ENCODE assay signal across 8 mouse cellular contexts in the genomic region with DNA sequence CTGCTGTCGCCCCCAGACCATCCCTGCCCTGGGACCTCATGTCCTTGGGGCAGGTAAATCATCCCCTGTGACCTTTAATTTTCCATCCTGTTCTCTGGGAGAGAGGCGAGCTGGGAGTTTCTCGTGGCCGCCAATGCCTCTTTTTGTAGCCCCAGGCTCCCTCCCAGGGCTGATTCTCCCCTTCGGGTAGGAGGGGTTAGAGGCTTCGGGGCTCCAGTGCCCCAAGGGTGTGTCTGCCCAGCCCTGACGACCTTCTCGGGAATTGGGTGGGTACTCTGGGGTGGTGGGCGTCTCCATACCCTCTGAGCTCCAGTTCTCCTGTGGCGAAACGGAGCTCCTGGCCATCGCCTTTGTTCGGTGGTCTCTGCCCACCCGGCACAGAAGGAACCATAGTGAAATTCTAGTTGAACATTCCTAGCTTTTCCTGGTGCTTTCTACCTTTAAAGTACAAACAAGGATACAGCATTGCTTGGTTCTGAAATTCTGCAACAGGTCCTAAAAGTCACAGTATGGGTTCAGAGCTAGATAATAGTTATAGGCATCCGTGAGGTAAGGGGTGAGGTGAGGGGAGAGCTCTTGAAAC. TPM values are rescaled to one million over a fixed set of nuclear protein-coding genes. Genes with fewer than 3 reads are reported as not detected.
DNase-seq lines count a peak whose midpoint lies in the region; ATAC-seq and TF ChIP-seq lines count a peak whose summit lies in the region.

No protein-coding gene starts in this region.

- peak; percentile 8; the same call in 1 of the 2 replicates for ATAC-seq in embryonic facial prominence, embryonic 12.5 days (ENCODE audit: insufficient number of reproducible peaks, insufficient read depth, low FRiP score, low TSS enrichment)
- ATAC-seq in intestine, embryonic 15.5 days: peak; percentile 51
- ATAC-seq in midbrain, postnatal 0 days (ENCODE audit: low FRiP score): no peak; the same call in 1 of the 2 replicates

- intact Hi-C loops in left cerebral cortex, postnatal 4 days (cut with DNase I): loop anchor here (5.0 kb wide), 1 partner anchor 128 kb away; no protein-coding TSS in a partner anchor

- peak overlapping the region; percentile 78 for H3K9ac ChIP-seq in embryonic facial prominence, embryonic 12.5 days
- H3K9ac ChIP-seq in intestine, embryonic 15.5 days: peak overlapping the region; percentile 84
- H3K9ac ChIP-seq in midbrain, postnatal 0 days (replicated peaks; ENCODE audit: low read length, poor library complexity, severe bottlenecking): peak overlapping the region; percentile 71

- peak overlapping the region; percentile 76 for H3K4me2 ChIP-seq in embryonic facial prominence, embryonic 12.5 days (replicated peaks)
- H3K4me2 ChIP-seq in intestine, embryonic 15.5 days (replicated peaks): peak overlapping the region; percentile 84
- H3K4me2 ChIP-seq in midbrain, postnatal 0 days (ENCODE audit: low read depth, low read length, poor library complexity, severe bottlenecking): peak overlapping the region; percentile 92

- H3K36me3 ChIP-seq in embryonic facial prominence, embryonic 12.5 days: peaks cover 4% of the 10 kb centered on the region; the same call in 1 of the 2 replicates
- no peaks in the 10 kb centered on the region for H3K36me3 ChIP-seq in intestine, embryonic 15.5 days
- H3K36me3 ChIP-seq in midbrain, postnatal 0 days (ENCODE audit: insufficient read depth, low read length): no peaks in the 10 kb centered on the region

- no peaks in the 10 kb centered on the region for H3K9me3 ChIP-seq in embryonic facial prominence, embryonic 12.5 days
- H3K9me3 ChIP-seq in intestine, embryonic 15.5 days: no peaks in the 10 kb centered on the region
- H3K9me3 ChIP-seq in midbrain, postnatal 0 days (ENCODE audit: low read length): no peaks in the 10 kb centered on the region

- WGBS in embryonic facial prominence, embryonic 12.5 days: under 1% methylated on average over 15 of the region's 15 CpGs
- under 1% methylated on average over 15 of the region's 15 CpGs for WGBS in intestine, embryonic 15.5 days
- under 1% methylated on average over 15 of the region's 15 CpGs for WGBS in midbrain, postnatal 0 days

- TF ChIP-seq CTCF in midbrain, postnatal 0 days (IDR thresholded peaks at IDR 0.05): no peak

- H3K4me1 ChIP-seq in embryonic facial prominence, embryonic 12.5 days: peaks cover 26% of the 10 kb centered on the region; the same call in 1 of the 2 replicates
- peaks cover 19% of the 10 kb centered on the region for H3K4me1 ChIP-seq in intestine, embryonic 15.5 days (replicated peaks)
- H3K4me1 ChIP-seq in midbrain, postnatal 0 days (ENCODE audit: insufficient read depth, low read length): no peaks in the 10 kb centered on the region

- H3K27me3 ChIP-seq in embryonic facial prominence, embryonic 12.5 days: no peaks in the 10 kb centered on the region
- no peaks in the 10 kb centered on the region for H3K27me3 ChIP-seq in intestine, embryonic 15.5 days (replicated peaks)
- H3K27me3 ChIP-seq in midbrain, postnatal 0 days (ENCODE audit: insufficient read depth, low read length): no peaks in the 10 kb centered on the region

- peak overlapping the region; percentile 98 for H3K27ac ChIP-seq in embryonic facial prominence, embryonic 12.5 days
- peak overlapping the region; percentile 98 for H3K27ac ChIP-seq in intestine, embryonic 15.5 days
- H3K27ac ChIP-seq in midbrain, postnatal 0 days (ENCODE audit: low read depth, low read length): peak overlapping the region; percentile 79; the same call in 1 of the 2 replicates

- H3K4me3 ChIP-seq in embryonic facial prominence, embryonic 12.5 days: peak overlapping the region; percentile 88
- H3K4me3 ChIP-seq in intestine, embryonic 15.5 days (replicated peaks): peak overlapping the region; percentile 65
- peak overlapping the region; percentile 65 for H3K4me3 ChIP-seq in midbrain, postnatal 0 days (ENCODE audit: low read depth, low read length)

- DNase-seq in left cerebral cortex, postnatal 4 days: peak; percentile 25
- no peak for DNase-seq in left cerebral cortex, adult 18-20 months (ENCODE audit: low spot score in 2 of 2)
- peak; percentile 10 for DNase-seq in midbrain, postnatal 0 days (ENCODE audit: low spot score)
- no peak for DNase-seq in frontal cortex, postnatal 36 days (ENCODE audit: low spot score in 2 of 2)
- no peak for DNase-seq in layer of hippocampus, postnatal 14 days (ENCODE audit: low spot score in 2 of 2)
- no peak for DNase-seq in T-cell, adult 2 months (ENCODE audit: low spot score)

RNA-seq across cellular contexts. Expression of gene Csrp2, which starts 0.9 kb away (rescaled TPM):
- total RNA-seq in left cerebral cortex, postnatal 4 days (2021): 100 to 1,000 TPM; 131 to 148 TPM
- 1 to 10 TPM; 6.4 to 8.6 TPM for total RNA-seq in left cerebral cortex, adult 18-20 months (2021)
- polyA plus RNA-seq in embryonic facial prominence, embryonic 12.5 days (2016; fragmentation: Nextera tagmentation; extraction: Ambion mirVana): 239 and 253 TPM in 2 replicates
- polyA plus RNA-seq in intestine, embryonic 15.5 days (2015; fragmentation: Nextera tagmentation; extraction: Ambion mirVana): 273 and 278 TPM in 2 replicates
- total RNA-seq in midbrain, postnatal 0 days (2014; rRNA removed): 43.1 and 62.1 TPM in 2 replicates
- 77.0 and 80.1 TPM in 2 replicates for polyA plus RNA-seq in midbrain, postnatal 0 days (2015; fragmentation: Nextera tagmentation; extraction: Ambion mirVana)
- total RNA-seq in layer of hippocampus, postnatal 14 days (2021): 10 to 100 TPM; 40.3 to 59.2 TPM

Comparison
In these comparisons a context has a peak if more than half of its experiments do, and no peak if none do; other contexts are left out.
1. DNase-seq: peak in left cerebral cortex, postnatal 4 days (single experiment) and midbrain, postnatal 0 days (single experiment); none in left cerebral cortex, adult 18-20 months (0 of 2), frontal cortex, postnatal 36 days (0 of 2), layer of hippocampus, postnatal 14 days (0 of 2) and T-cell, adult 2 months (single experiment).
2. Peak in every context shown above with its lines, with median percentiles within 50 percentile points of each other: H3K27ac ChIP-seq, H3K4me2 ChIP-seq, H3K4me3 ChIP-seq and H3K9ac ChIP-seq.